Mouse (Mus musculus) ovary, adult 2 months (tissue): Measurements from ENCODE around the gene Crip3. TPM values are rescaled to one million over a fixed set of nuclear protein-coding genes. Genes with fewer than 3 reads are reported as not detected.

Source experiments
- polyA plus RNA-seq: library from polyadenylated mRNA; depleted of rRNA; stranded (reverse); fragments of >200 nt; gene quantifications from 2 replicates; pipeline ENCODE4 v1.2.3, GENCODE M21; 2012; rRNA removed

Crip3 gene
- polyA plus RNA-seq = 12.5 and 15.5 TPM in 2 replicates

DNA sequence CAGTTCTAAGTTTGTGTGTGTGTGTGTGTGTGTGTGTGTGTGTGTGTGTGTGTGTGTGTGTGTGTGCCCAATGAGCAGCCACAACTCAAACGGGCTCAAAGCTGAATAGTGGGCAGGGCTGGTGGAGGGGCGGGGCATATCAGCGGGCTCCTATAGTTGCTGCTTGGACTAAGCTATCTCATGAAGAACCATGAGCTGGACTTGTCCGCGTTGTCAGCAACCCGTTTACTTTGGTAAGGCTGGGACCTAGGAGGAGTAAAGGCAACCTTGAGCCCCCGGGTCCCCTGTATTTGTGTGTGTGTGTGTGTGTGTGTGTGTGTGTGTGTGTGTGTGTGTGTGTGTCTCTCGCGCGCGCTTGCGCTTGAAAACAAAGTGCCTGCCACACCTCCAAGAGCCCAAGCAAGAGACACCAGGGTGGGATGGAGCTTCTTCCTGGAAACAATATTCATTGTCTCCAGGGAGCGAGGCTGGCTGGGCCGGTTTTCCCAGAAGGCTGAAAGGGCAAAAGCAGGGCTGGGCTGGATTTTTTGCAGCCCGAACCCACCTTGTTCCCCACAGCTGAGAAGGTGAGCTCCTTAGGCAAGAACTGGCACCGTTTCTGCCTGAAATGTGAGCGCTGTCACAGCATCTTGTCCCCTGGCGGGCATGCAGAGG lies at the start of gene Crip3:
TSS of gene Crip3 (plus strand) at position 166 of the 654 bp plus-strand sequence.

DNA sequence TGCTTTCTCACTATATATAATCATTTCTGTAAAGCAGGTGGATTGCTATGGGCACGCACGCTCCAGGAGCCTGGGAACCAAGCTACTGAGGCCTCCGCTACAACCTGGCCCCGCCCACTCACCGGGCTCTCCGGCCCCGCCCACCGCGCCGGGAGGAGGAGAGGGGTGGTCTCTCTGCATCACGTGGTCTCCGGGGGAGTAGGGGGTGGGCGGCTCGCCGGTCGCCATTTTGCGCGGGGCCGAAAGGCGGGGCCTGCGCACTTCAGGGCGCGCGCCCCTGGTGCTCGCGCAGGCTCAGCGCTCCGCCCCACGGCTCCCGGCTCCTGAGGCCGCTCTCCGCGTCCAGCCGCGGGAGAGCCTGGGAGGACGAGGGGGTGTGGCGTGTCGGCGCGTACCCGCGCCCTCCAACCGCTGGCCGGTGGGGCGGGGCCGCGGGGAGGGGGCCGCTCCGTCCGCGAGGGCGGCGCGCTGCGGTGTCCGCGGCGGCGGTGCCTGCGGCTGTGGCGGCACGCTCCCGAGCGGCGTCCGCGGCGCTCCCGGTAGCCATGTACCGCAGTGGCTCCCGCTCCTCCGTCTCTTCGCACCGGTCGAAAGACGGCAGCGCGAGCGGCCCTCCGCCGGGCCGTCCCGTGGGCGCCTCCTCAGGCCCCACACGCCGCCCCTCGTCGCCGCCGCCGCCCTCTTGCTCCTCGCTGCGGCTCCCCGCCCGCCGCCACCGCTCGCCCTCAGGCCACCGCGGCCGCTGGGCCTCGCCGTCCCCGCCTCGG lies 45.2 kb upstream of the Crip3 start, which contains the start of gene Zfp318:
TSS of gene Zfp318 (plus strand) at position 438 of the 767 bp plus-strand sequence.

DNA sequence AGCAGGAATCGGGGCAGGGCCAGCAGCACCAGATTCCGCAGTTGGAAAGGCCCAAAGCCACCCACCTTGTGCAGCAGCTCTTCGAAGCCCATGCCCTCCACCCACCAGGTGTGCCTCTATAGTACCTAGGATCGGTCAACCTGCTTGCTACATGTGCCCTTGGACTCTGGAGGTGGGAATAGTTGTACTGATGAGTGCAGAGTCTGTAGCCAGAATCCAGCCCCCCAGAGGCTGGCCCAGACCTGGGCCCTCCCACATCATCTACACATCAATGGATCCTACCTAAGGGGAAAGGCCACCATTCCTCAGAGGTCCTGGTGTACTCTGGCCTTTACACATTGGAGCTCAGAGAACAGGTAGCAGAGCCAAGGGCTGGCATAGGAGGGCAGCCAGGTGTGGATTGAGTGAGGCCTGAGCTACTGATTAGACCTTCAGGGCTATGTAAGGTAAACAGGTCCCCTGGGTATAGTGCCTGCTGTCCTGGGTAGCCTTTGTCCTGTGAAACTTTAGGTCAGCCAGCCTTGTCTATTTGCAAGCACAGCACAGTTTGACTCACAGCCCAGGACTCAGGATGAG lies 9.7 kb downstream of the Crip3 start, which contains the start of gene Slc22a7:
TSS of gene Slc22a7 (minus strand) at position 160 of the 576 bp plus-strand sequence.

Other genes with a start within 250 kb of the Crip3 start
- gene Polh, start 226.3 kb upstream of the Crip3 start, polyA plus RNA-seq = 6.9 and 7.8 TPM in 2 replicates
- 35.4 and 37.4 TPM in 2 replicates for gene Xpo5, start 226.1 kb upstream of the Crip3 start, polyA plus RNA-seq
- 70.9 and 83.1 TPM in 2 replicates for gene Polr1c, start 180.9 kb upstream of the Crip3 start, polyA plus RNA-seq
- gene Yipf3, start 180.8 kb upstream of the Crip3 start, polyA plus RNA-seq = 332 and 400 TPM in 2 replicates
- 11.6 and 14.3 TPM in 2 replicates for gene Lrrc73, start 175.4 kb upstream of the Crip3 start, polyA plus RNA-seq
- 95.7 and 100 TPM in 2 replicates for gene Tjap1, start 145.9 kb upstream of the Crip3 start, polyA plus RNA-seq
- 1.9 and 3.8 TPM in 2 replicates for gene Dlk2, start 131.5 kb upstream of the Crip3 start, polyA plus RNA-seq
- 27.7 and 35.5 TPM in 2 replicates for gene Abcc10, start 100.6 kb upstream of the Crip3 start, polyA plus RNA-seq
- gene Zfp318, start 45.2 kb upstream of the Crip3 start, polyA plus RNA-seq = 21.4 and 22.3 TPM in 2 replicates
- not detected in 2 replicates for gene Slc22a7, start 9.5 kb downstream of the Crip3 start, polyA plus RNA-seq
- 0.33 and 0.38 TPM in 2 replicates for gene Ttbk1, start 58.7 kb downstream of the Crip3 start, polyA plus RNA-seq
- 14.5 and 20.1 TPM in 2 replicates for gene Dnph1, start 67.8 kb downstream of the Crip3 start, polyA plus RNA-seq
- gene Cul9, start 117.5 kb downstream of the Crip3 start, polyA plus RNA-seq = 50.0 and 51.9 TPM in 2 replicates
- 385 and 401 TPM in 2 replicates for gene Srf, start 127.2 kb downstream of the Crip3 start, polyA plus RNA-seq
- gene Ptk7, start 200.6 kb downstream of the Crip3 start, polyA plus RNA-seq = 76.6 and 82.6 TPM in 2 replicates
- 31.2 and 40.1 TPM in 2 replicates for gene Klc4, start 217.1 kb downstream of the Crip3 start, polyA plus RNA-seq
- gene Mrpl2, start 217.3 kb downstream of the Crip3 start, polyA plus RNA-seq = 113 and 159 TPM in 2 replicates
- 110 and 114 TPM in 2 replicates for gene Cul7, start 221.4 kb downstream of the Crip3 start, polyA plus RNA-seq
- gene Rrp36, start 245.4 kb downstream of the Crip3 start, polyA plus RNA-seq = 41.9 and 48.7 TPM in 2 replicates
- gene Mea1, start 249.9 kb downstream of the Crip3 start, polyA plus RNA-seq = 53.1 and 64.5 TPM in 2 replicates